Mouse (Mus musculus): ENCODE data around the gene Traf3.

DNA sequence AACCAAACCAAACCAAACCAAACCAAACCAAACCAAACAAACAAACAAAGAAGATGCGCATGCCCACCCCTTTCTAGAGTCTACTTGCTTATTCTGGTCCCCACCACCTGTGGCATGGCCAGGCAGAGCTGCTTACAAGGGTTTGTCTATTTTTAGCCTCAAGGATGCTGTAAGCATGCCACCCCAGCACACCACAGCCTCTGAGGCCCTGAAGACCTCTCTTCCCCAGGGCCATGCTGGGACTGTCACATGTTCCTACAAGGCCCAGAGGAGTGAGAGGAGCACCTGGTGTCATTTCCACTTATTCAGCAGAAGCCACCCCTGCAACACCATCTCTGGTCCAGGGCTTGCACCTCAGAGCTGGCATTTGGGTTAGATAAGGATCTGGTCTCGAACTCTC, 21.6 kb upstream of the Traf3 start:
- TF ChIP-seq CTCF (IDR thresholded peaks at IDR 0.05; ENCODE audit: insufficient read depth, low read length) (no peak), POLR2A (IDR thresholded peaks at IDR 0.05; ENCODE audit: borderline replicate concordance, extremely low read depth, low read depth, low read length) (no peak)

All from lung, adult 2 months (tissue).